Mouse (Mus musculus): ENCODE measurements around the gene Npy5r.

Gene Npy5r

DNA sequence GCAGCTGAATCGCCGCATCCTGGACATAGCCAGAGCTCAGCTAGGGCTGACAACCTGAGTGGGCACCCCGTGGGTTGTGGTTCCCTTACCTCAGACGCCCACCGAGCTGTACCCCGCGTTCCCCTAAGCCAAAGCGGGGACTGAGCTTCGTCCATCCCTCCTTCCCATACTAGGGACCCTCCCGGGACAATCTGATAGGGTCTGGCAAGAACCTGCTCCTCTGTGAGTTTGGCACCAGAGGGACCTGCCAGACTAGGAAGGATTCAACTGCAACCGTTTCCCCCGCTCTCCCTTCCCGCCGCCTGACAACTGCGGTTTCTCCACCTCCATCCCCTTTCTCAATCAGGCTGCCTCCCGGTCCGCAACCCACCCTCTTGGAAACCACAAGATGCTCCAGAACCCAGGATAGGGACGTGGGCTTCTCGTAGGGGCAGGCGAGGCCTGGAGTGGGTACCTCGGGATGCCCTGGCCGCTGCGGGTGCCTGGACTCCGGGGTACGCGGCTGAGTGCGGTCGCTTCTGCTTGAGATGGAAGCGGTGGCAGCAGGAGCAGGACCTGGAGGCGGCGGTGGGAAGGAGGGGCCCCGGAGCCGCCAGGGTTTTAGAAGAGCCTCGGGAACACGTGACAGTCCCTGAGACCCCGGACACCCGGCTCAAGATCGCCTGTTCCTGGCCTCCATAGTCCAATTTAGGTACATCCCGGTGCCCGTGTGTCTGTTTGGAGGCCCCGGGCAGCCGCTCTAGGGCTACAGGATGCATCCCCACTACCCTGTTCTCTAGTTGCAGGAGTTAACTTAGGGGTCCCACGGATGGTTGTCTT lies at the start of gene Npy5r:
Npy5r (minus strand) TSS at position 618 of the 819 bp plus-strand sequence.
- DNase-seq (ENCODE audit: low read depth, low spot score) = peak; percentile 26

- peak; percentile 3 for DNase-seq (ENCODE audit: low read depth, low spot score)
Observed at GRCm38 (mm10) chr8:66731957-66732356, 44.0 kb upstream of the Npy5r start.

DNA sequence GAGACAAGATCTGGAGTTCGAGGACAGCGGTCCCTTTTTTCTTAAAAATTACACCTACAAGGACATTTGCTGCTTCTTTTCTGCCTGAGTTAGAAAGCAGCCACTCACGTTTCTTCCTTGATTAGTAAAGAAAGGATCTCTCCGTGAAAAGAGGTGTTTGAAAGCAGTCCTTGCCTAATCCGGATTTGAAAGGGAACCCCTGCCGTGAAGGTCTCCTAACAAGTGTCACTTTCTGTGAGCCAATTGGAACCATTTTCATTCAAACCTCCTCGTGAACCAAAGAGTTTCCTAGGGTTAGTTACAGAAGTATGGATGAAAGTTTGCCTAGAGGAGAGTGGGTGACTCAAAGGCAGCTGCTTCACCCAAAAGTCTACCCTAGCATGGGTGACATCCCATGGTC lies 41.5 kb upstream of the Npy5r start:
- peak; percentile 59 for DNase-seq (ENCODE audit: low read depth, low spot score)

DNA sequence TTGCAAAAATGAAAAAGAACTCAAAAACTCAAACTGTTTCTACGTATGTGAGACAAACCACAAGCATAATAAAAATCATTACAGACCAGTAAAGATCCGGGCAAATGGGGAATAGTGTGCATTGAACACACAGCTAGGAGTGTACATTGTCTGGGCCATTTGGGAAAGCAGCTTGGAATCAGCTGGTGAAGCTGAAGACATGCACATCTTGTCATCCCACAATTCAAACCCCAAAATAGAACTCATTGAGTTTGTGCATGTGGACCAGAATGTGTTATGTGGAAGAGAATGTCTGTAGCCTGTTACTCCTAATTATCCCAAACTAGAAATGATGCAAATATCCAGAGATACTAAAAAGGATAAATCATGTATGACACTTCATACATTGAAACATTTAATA lies 34.9 kb upstream of the Npy5r start:
- DNase-seq (ENCODE audit: low read depth, low spot score) = no peak

DNA sequence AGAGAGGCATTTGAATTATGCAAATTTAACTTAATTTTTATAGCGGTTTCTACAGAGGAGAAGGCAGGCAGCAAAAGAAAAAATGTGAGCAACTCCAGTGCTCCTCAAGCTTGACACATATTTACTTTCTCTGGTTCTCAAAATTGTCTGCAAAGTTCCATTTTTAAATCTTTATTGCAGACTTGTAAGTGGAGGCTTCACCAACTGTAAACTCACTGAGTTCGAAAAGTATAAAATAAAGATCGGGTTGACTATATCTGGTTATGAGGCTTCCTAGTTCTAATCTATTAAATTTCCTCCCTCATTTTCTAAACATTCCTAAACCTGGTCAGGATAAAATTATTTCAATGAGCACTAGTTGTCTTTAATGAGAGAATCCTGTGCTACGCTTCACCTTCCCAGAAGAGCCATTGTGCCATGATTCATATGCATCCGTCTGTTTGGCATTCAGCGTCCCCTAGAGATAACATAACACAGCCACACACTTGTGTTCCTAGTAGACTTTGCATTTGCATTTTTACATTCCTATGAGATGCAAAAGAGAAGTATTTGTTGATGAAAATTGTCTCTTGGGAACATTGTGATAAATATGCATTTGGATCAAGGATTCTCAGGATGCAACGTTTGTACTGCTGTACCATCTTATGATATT lies 26.5 kb upstream of the Npy5r start:
- no peak for DNase-seq (ENCODE audit: low read depth, low spot score)

GRCm38 (mm10) chr8:66698782-66699181 lies 10.9 kb upstream of the Npy5r start:
- DNase-seq (ENCODE audit: low read depth, low spot score) = no peak

- no peak for DNase-seq (ENCODE audit: low read depth, low spot score)
Observed at GRCm38 (mm10) chr8:66698011-66698410, 10.1 kb upstream of the Npy5r start.

GRCm38 (mm10) chr8:66696970-66697843 lies 9.3 kb upstream of the Npy5r start, which contains the start of gene Npy1r:
TSS of gene Npy1r (plus strand) at chr8:66697192.
- DNase-seq (ENCODE audit: low read depth, low spot score) = peak; percentile 72

GRCm38 (mm10) chr8:66690402-66690801 lies 2.5 kb upstream of the Npy5r start:
- no peak for DNase-seq (ENCODE audit: low read depth, low spot score)

DNA sequence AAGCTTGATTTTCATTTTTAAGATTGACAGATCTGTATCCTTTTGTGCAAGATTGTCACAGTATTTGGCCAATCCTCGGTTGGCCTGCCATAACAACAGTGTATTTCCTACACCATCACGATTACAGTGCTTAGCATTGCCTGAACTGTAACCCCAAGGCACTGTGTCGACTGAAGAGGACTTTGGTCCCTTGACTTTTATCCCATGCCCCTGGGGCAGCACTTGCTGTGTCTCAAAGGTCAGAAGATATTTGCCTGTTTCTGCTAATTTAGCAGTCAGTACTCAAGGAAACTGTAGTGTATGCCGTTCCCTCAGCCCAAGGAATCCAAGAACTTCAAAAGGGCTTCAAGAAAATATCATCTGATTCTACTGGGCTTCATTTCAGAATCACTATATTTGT lies 871 bp upstream of the Npy5r start:
- no peak for DNase-seq (ENCODE audit: low read depth, low spot score)

DNA sequence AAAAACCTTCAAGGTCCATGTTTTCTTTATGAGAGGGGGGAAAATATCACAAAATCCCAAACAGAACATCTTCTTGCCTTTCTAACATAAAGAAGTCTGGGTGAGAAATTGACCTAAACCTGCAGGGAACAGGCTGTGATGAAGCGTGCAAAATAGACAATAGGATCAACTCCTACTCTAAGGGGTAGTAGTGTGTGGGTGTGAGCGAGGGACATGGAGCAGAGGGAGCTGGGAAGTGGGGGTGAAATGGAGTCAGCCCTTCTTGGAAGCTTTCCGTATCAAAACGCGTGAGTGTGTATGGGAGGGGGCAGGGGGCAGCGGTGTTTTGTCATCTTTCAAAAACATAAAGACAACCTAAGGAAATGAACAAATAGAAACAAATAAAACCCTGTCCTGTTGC lies 467 bp upstream of the Npy5r start:
- no peak for DNase-seq (ENCODE audit: low read depth, low spot score)

GRCm38 (mm10) chr8:66681261-66681660 lies 6.7 kb downstream of the Npy5r start:
- DNase-seq (ENCODE audit: low read depth, low spot score) = no peak

DNA sequence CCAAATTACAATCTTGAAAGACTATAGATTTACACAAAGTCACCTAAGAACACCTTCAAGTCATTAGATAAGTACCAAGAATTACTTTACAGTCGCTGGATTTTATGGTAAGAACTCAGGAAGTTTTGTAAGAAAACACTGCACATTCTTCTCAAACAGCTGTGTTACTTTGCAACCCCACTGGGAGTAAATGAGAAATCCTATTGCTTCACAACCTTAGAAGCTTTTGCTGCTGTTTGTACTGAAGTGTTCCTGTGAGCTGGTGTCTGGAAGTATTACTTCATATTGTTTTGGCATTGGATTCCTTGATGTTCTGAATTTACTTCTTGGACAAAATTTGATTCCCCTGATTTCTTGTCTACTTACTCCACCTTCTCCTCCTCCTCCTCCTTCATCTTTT lies 57.2 kb downstream of the Npy5r start:
- DNase-seq (ENCODE audit: low read depth, low spot score) = no peak
